Mouse (Mus musculus): Measurements from ENCODE around the gene Taf12.

DNA sequence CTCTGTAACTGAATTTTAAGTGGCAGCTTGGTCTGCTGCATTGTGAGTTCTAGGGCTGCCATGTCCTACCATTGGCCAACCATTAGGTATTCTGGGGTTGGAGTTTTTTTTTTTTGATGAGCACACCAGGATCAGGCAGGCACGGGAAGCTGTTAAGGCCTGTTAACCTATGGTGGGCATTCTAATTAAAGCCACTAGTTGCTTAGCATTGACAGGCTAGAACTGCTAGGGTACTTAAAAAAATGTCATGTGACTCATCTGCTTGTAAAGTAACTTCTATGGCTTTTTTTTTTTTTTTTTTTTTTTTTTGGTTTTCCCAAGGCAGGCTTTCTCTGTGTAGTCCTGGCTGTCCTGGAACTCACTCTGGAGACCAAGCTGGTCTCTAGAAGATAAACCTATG lies 37.0 kb downstream of the Taf12 start:
- TF ChIP-seq CHD1 (IDR thresholded peaks at IDR 0.05; ENCODE audit: low read depth, low read length) (peak; percentile 87; the same call in 1 of the 2 replicates), MYC (IDR thresholded peaks at IDR 0.05; ENCODE audit: low read depth, low read length) (peak; percentile 48; the same call in 1 of the 2 replicates), POLR2A (IDR thresholded peaks at IDR 0.05; ENCODE audit: control insufficient read depth in 1 of 2, insufficient read depth in 1 of 2, low read depth in 1 of 2, low read length in 2 of 2, poor library complexity in 1 of 2) (no peak; a peak in 1 of 4 replicates), NRF1 (IDR thresholded peaks at IDR 0.05; ENCODE audit: insufficient read depth, low read depth, low read length, poor library complexity, severe bottlenecking) (no peak), CTCF (IDR thresholded peaks at IDR 0.05 in 2 of 3, conservative IDR thresholded peaks at IDR 0.05 in 1 of 3; ENCODE audit: control insufficient read depth in 1 of 3, insufficient read depth in 1 of 3, low read depth in 2 of 3, low read length in 3 of 3, poor library complexity in 1 of 3, severe bottlenecking in 1 of 3) (no peak), ELF1 (IDR thresholded peaks at IDR 0.05; ENCODE audit: low read depth, low read length) (no peak)

Measured in MEL (cell line).